Mouse (Mus musculus): ENCODE measurements at regions not wholly inside any gene's neighbourhood (a gene's known extent, or its start where the extent isn't known, plus 50 kb on each side); places are given as distances from the start of the nearest gene placed in this dataset.
"Not testable (repeated sequence)": the region's sequence is repeated elsewhere in the genome, so short reads cannot be mapped to it uniquely, and the experiment has no call there.

- peak; percentile 17 for DNase-seq (ENCODE audit: low spot score)
These were observed 741.4 kb downstream of the Adam6a start for GRCm38 (mm10) chr12:114285082-114285481.

- DNase-seq (ENCODE audit: low spot score), result no peak
These were observed 743.3 kb downstream of the Adam6a start for GRCm38 (mm10) chr12:114287041-114287440.

GRCm38 (mm10) chr12:114291083-114291482, 747.4 kb downstream of the Adam6a start:
- no peak for DNase-seq (ENCODE audit: low spot score)

DNA sequence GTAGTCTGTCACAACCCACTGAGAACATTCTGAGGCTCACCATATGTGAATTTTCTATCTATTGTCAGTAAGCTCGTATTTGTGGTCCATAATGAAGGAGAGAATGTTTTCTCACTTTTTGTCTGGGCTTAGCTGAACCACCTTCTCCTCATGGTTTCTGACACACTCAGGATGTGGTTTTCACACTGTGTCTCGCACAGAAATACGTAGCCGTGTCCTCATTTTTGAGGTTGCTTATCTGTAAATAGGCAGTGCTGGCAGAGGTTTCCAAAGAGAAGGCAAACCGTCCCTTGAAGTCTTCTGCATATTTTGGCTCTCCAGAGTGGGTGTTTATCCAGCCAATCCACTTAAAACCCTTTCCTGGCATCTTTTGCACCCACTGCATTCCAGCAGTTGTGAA, 756.1 kb downstream of the Adam6a start:
- no peak for DNase-seq (ENCODE audit: low spot score)

- no peak for DNase-seq (ENCODE audit: low spot score)
These were observed 758.0 kb downstream of the Adam6a start for GRCm38 (mm10) chr12:114301728-114302127.

GRCm38 (mm10) chr12:114332552-114332951, 788.8 kb downstream of the Adam6a start:
- no peak for DNase-seq (ENCODE audit: low spot score)

- no peak for DNase-seq (ENCODE audit: low spot score)
These were observed 822.6 kb downstream of the Adam6a start for GRCm38 (mm10) chr12:114366276-114366675.

GRCm38 (mm10) chr12:114378696-114379350, 835.1 kb downstream of the Adam6a start:
- DNase-seq (ENCODE audit: low spot score), result not testable (repeated sequence)

GRCm38 (mm10) chr12:114391447-114391846, 847.7 kb downstream of the Adam6a start:
- DNase-seq (ENCODE audit: low spot score), result no peak

GRCm38 (mm10) chr12:114406206-114406605, 862.5 kb downstream of the Adam6a start:
- no peak for DNase-seq (ENCODE audit: low spot score)

GRCm38 (mm10) chr12:114434529-114434928, 890.8 kb downstream of the Adam6a start:
- DNase-seq (ENCODE audit: low spot score), result no peak

DNA sequence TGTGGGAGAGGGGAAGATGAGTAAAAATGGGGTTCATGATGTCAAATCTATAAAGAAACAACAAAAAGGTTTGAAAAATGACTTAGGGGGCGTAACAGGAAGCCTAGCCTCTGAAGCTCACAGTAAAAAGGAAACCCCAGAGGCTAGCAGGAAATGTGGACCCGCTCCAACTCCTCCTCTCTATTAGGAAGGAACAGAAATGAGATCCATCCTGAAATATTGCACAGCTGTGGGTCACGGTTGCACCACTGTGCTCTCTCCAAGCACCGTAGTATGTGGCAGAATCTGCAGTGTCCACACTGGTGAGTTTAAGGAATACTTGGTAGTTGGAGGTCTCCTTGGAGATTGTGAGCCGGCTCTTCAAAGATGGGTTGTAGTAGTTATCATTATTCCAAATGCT, 918.3 kb downstream of the Adam6a start:
- no peak for DNase-seq (ENCODE audit: low spot score)

DNA sequence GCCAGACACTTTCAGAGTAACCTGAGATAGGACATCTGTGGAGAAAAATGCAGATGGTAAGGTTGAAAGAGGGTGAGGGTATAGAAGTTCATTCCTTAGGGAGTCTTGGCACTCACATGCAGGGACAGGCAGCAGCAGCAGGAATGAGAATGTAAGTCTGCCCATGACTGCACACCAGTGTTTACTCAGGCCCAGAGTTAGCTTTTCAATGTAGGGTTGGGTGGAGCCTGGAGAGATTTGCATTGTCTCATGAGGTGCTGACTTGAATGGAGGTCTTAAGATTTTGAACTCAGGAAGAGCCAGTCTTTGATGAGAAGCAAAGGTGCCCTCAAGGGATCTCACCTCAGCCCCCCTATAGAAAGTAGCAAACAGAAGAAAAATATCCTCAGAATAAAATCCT, 918.9 kb downstream of the Adam6a start:
- no peak for DNase-seq (ENCODE audit: low spot score)

- DNase-seq (ENCODE audit: low spot score), result no peak
These were observed 925.1 kb downstream of the Adam6a start for GRCm38 (mm10) chr12:114468857-114469256.

DNA sequence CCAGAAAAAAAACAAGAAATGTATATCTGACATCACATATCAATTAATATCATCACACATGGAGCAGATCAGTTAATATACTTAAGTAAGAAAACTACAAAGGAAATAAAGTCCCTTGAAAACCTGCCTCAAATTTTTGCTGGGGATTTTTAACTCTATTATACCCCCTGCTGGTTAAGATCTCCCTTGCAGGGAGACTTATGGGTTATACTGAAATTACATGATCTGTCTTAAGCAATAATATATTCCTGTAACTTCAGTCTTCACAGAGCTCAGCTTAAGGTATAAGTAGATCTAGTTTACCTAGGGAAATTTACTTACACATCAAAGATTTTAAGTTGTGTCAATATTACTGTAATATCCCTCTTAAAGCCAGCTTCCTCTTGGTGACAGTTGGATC, 929.0 kb downstream of the Adam6a start:
- DNase-seq (ENCODE audit: low spot score), result not testable (repeated sequence)

- no peak for DNase-seq (ENCODE audit: low spot score)
These were observed 935.0 kb downstream of the Adam6a start for GRCm38 (mm10) chr12:114478741-114479140.

- DNase-seq (ENCODE audit: low spot score), result not testable (repeated sequence)
These were observed 949.9 kb downstream of the Adam6a start for GRCm38 (mm10) chr12:114493500-114494031.

DNA sequence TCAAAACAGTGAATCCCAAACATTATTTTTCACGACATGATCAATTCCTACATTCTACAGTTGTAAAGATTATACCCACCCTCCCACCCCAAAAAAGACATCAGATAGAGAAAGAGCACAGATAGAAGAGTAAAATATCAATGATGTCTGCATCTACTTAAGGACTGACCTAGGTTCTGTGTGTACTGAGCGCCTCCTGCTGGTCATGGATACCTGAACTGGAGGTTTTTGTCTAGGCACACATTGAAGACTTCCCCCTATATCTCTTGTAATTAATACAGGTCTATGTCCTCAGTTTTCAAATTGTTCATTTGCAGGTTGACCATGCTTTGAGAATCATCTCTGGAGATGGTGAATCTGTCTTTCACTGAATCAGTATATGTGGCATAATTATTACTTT, 952.0 kb downstream of the Adam6a start:
- DNase-seq (ENCODE audit: low spot score), result no peak

GRCm38 (mm10) chr12:114513143-114513542, 969.4 kb downstream of the Adam6a start:
- no peak for DNase-seq (ENCODE audit: low spot score)

GRCm38 (mm10) chr12:114542094-114542493, 998.4 kb downstream of the Adam6a start:
- DNase-seq (ENCODE audit: low spot score), result not testable (repeated sequence)

DNA sequence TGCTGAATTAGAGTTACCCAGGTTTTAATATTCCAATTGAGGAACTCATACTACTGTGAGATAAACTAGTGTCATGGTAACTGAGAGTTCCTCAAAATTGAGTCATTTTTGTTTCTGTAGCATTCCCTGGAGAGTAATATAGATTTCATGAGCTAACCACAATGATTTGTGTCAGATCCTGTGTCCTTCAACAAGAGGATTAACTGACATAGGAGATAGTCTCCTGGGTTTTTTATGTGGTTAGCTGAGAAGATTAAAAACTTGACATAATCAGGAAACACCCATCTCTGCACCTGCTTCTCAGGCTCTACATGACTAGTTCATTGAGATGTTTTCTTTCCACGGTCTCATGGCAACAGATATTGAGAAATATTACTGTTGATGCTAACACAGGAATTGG, 1001.2 kb downstream of the Adam6a start:
- DNase-seq (ENCODE audit: low spot score), result not testable (repeated sequence)

GRCm38 (mm10) chr12:114562440-114562839, 1018.7 kb downstream of the Adam6a start:
- DNase-seq (ENCODE audit: low spot score), result no peak

GRCm38 (mm10) chr12:114562978-114563377, 1019.3 kb downstream of the Adam6a start:
- DNase-seq (ENCODE audit: low spot score), result no peak

DNA sequence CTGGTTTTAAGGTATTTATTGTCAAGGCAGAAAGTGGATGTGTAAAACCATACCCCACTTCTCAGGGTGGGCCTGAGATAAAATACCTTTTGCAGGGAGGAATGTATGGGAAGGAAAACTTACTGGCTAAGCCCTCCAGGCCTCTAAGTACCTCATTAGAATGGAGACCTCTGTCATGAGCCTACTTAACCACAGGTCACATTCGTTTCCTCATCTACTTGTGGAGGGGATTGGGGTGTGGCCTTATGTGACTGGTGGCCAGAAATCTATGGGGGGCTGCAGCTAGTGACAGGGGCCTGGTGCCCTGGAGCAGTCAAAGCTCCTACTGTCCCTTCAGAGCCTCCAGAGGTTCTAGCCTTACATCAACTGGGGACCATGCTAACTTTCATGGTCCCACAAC, 1020.0 kb downstream of the Adam6a start:
- DNase-seq (ENCODE audit: low spot score), result no peak

All from c-Kit-positive CD71-positive TER-119-positive erythroid progenitor cells, embryonic 14.5 days (primary cell).